Mouse (Mus musculus): ENCODE results near the gene Zbtb20. TPM values are rescaled to one million over a fixed set of nuclear protein-coding genes. Genes with fewer than 3 reads are reported as not detected.
A peak's percentile ranks its signal among the peaks of the same experiment; 100 is the strongest.

The Zbtb20 gene
- polyA plus RNA-seq (2012; rRNA removed) = 0.23 and 0.40 TPM in 2 replicates
- 2.2 and 2.8 TPM in 2 replicates for polyA plus RNA-seq (2014; fragmentation: Nextera tagmentation; extraction: Ambion mirVana)

- Histone ChIP-seq H3K4me2 (ENCODE audit: low read depth) (peak within 1 kb of the TSS; percentile 66), H3K27me3 (ENCODE audit: control insufficient read depth, insufficient read depth, low read length) (no peaks in the 10 kb centered on the region), H3K9ac (replicated peaks) (peak within 1 kb of the TSS; percentile 84), H3K36me3 (replicated peaks; ENCODE audit: control insufficient read depth, insufficient read depth, low read depth) (no peaks in the 10 kb centered on the region), H3K4me3 (ENCODE audit: insufficient read depth in 1 of 2, low read depth in 2 of 2, low read length in 2 of 2) (peak within 1 kb of the TSS; percentile 58 to 79), H3K9me3 (ENCODE audit: control insufficient read depth, low read length) (no peaks in the 10 kb centered on the region), H3K27ac (peak within 1 kb of the TSS; percentile 82), H3K4me1 (replicated peaks; ENCODE audit: control insufficient read depth in 2 of 2, insufficient read depth in 2 of 2, low read length in 1 of 2) (peaks cover 3% of the 10 kb centered on the region in 2 experiments; a peak in 2 of 4 replicates)
- TF ChIP-seq CTCF (IDR thresholded peaks at IDR 0.05; ENCODE audit: low read depth) = no peak
- no peak for TF ChIP-seq EP300 (IDR thresholded peaks at IDR 0.05; ENCODE audit: low read depth)
- DNase-seq (ENCODE audit: low read depth in 3 of 3, low spot score in 3 of 3) (no peak), ATAC-seq (ENCODE audit: insufficient read depth) (no peak)
- WGBS (ENCODE audit: insufficient replicate concordance) = 0% methylated on average over 7 of the region's 8 CpGs
Observed at GRCm38 (mm10) chr16:42875852-42875980, at the start of gene Zbtb20. Zbtb20 (plus strand) TSS chr16:42875881.

GRCm38 (mm10) chr16:42835940-42836339 lies 39.7 kb upstream of the Zbtb20 start:
- Histone ChIP-seq H3K27me3 (ENCODE audit: control insufficient read depth, insufficient read depth, low read length) (no peaks in the 10 kb centered on the region), H3K36me3 (replicated peaks; ENCODE audit: control insufficient read depth, insufficient read depth, low read depth) (no peaks in the 10 kb centered on the region), H3K27ac (no peak overlapping the region), H3K4me2 (ENCODE audit: low read depth) (no peak overlapping the region), H3K9me3 (ENCODE audit: control insufficient read depth, low read length) (no peaks in the 10 kb centered on the region), H3K4me3 (ENCODE audit: insufficient read depth in 1 of 2, low read depth in 2 of 2, low read length in 2 of 2) (no peak overlapping the region), H3K9ac (replicated peaks) (no peak overlapping the region), H3K4me1 (replicated peaks; ENCODE audit: control insufficient read depth in 2 of 2, insufficient read depth in 2 of 2, low read length in 1 of 2) (no peaks in the 10 kb centered on the region)
- DNase-seq (ENCODE audit: low read depth in 3 of 3, low spot score in 3 of 3) (no peak), ATAC-seq (ENCODE audit: insufficient read depth) (no peak)
- 57% methylated on average over 5 of the region's 5 CpGs for WGBS (ENCODE audit: insufficient replicate concordance)
- no peak for TF ChIP-seq EP300 (IDR thresholded peaks at IDR 0.05; ENCODE audit: low read depth)
- TF ChIP-seq CTCF (IDR thresholded peaks at IDR 0.05; ENCODE audit: low read depth) = no peak

- 37% methylated on average over 2 of the region's 2 CpGs for WGBS (ENCODE audit: insufficient replicate concordance)
- no peaks in the 10 kb centered on the region for H3K36me3 ChIP-seq (replicated peaks; ENCODE audit: control insufficient read depth, insufficient read depth, low read depth)
- H3K27me3 ChIP-seq (ENCODE audit: control insufficient read depth, insufficient read depth, low read length) = no peaks in the 10 kb centered on the region
- ATAC-seq (ENCODE audit: insufficient read depth) (no peak), DNase-seq (ENCODE audit: low read depth in 3 of 3, low spot score in 3 of 3) (no peak)
- H3K9ac ChIP-seq (replicated peaks) = no peak overlapping the region
- no peak overlapping the region for H3K4me2 ChIP-seq (ENCODE audit: low read depth)
- no peaks in the 10 kb centered on the region for H3K9me3 ChIP-seq (ENCODE audit: control insufficient read depth, low read length)
- no peaks in the 10 kb centered on the region for H3K4me1 ChIP-seq (replicated peaks; ENCODE audit: control insufficient read depth in 2 of 2, insufficient read depth in 2 of 2, low read length in 1 of 2)
- TF ChIP-seq EP300 (IDR thresholded peaks at IDR 0.05; ENCODE audit: low read depth) (no peak), CTCF (IDR thresholded peaks at IDR 0.05; ENCODE audit: low read depth) (no peak)
- no peak overlapping the region for H3K27ac ChIP-seq
- no peak overlapping the region for H3K4me3 ChIP-seq (ENCODE audit: insufficient read depth in 1 of 2, low read depth in 2 of 2, low read length in 2 of 2)
Observed at GRCm38 (mm10) chr16:42836404-42837120, 39.1 kb upstream of the Zbtb20 start.

GRCm38 (mm10) chr16:42838226-42838625 lies 37.5 kb upstream of the Zbtb20 start:
- 69% methylated on average over 4 of the region's 4 CpGs for WGBS (ENCODE audit: insufficient replicate concordance)
- no peak for ATAC-seq (ENCODE audit: insufficient read depth)
- DNase-seq (ENCODE audit: low read depth in 3 of 3, low spot score in 3 of 3) = no peak
- Histone ChIP-seq H3K9me3 (ENCODE audit: control insufficient read depth, low read length) (no peaks in the 10 kb centered on the region), H3K36me3 (replicated peaks; ENCODE audit: control insufficient read depth, insufficient read depth, low read depth) (no peaks in the 10 kb centered on the region), H3K27ac (no peak overlapping the region), H3K9ac (replicated peaks) (no peak overlapping the region), H3K27me3 (ENCODE audit: control insufficient read depth, insufficient read depth, low read length) (no peaks in the 10 kb centered on the region), H3K4me3 (ENCODE audit: insufficient read depth in 1 of 2, low read depth in 2 of 2, low read length in 2 of 2) (no peak overlapping the region), H3K4me1 (replicated peaks; ENCODE audit: control insufficient read depth in 2 of 2, insufficient read depth in 2 of 2, low read length in 1 of 2) (no peaks in the 10 kb centered on the region), H3K4me2 (ENCODE audit: low read depth) (no peak overlapping the region)
- TF ChIP-seq EP300 (IDR thresholded peaks at IDR 0.05; ENCODE audit: low read depth) = no peak
- TF ChIP-seq CTCF (IDR thresholded peaks at IDR 0.05; ENCODE audit: low read depth) = no peak

GRCm38 (mm10) chr16:42857564-42858183 lies 18.0 kb upstream of the Zbtb20 start:
- Histone ChIP-seq H3K36me3 (replicated peaks; ENCODE audit: control insufficient read depth, insufficient read depth, low read depth) (no peaks in the 10 kb centered on the region), H3K4me2 (ENCODE audit: low read depth) (no peak overlapping the region), H3K9me3 (ENCODE audit: control insufficient read depth, low read length) (no peaks in the 10 kb centered on the region), H3K4me1 (replicated peaks; ENCODE audit: control insufficient read depth in 2 of 2, insufficient read depth in 2 of 2, low read length in 1 of 2) (no peaks in the 10 kb centered on the region), H3K9ac (replicated peaks) (no peak overlapping the region), H3K4me3 (ENCODE audit: insufficient read depth in 1 of 2, low read depth in 2 of 2, low read length in 2 of 2) (no peak overlapping the region), H3K27ac (no peak overlapping the region), H3K27me3 (ENCODE audit: control insufficient read depth, insufficient read depth, low read length) (no peaks in the 10 kb centered on the region)
- WGBS (ENCODE audit: insufficient replicate concordance) = 57% methylated on average over 3 of the region's 3 CpGs
- no peak for DNase-seq (ENCODE audit: low read depth in 3 of 3, low spot score in 3 of 3)
- ATAC-seq (ENCODE audit: insufficient read depth) = no peak
- TF ChIP-seq CTCF (IDR thresholded peaks at IDR 0.05; ENCODE audit: low read depth) (no peak), EP300 (IDR thresholded peaks at IDR 0.05; ENCODE audit: low read depth) (no peak)

Data from liver, embryonic 14.5 days (tissue).